Mouse (Mus musculus) CH12.LX (cell line): ENCODE measurements around the gene Pla2g16. TPM values are rescaled to one million over a fixed set of nuclear protein-coding genes. Genes with fewer than 3 reads are reported as not detected.

Source experiments
- DNase-seq: peaks from one replicate; pipeline ENCODE4 v3.0.0-alpha.2; 2013; ENCODE audit errors: extremely low read depth
- H3K27ac ChIP-seq: 2 replicates; pipeline ENCODE4 v1.5.1; 2012; ENCODE audit warnings: low read depth, mild to moderate bottlenecking, control low read depth, moderate library complexity; ENCODE audit not compliant: insufficient read depth
- H3K27me3 ChIP-seq: replicated peaks from 2 replicates; pipeline ENCODE3; 2012; ENCODE audit warnings: inconsistent platforms
- H3K36me3 ChIP-seq, 2 experiments: replicated peaks in 1 of 2; 2 replicates each; pipeline versions ENCODE3 to v1.6.1; 2012; ENCODE audit warnings: inconsistent platforms in 1 of 2, low read length in 1 of 2, mild to moderate bottlenecking in 1 of 2, mixed read lengths in 1 of 2, moderate library complexity in 1 of 2; ENCODE audit not compliant: control insufficient read depth in 1 of 2, insufficient read depth in 1 of 2
- H3K4me1 ChIP-seq, 2 experiments: 2 replicates each; pipeline ENCODE4 v1.6.1; 2012; ENCODE audit warnings: inconsistent platforms in 1 of 2, moderate library complexity in 1 of 2; ENCODE audit not compliant: insufficient read depth in 2 of 2, control insufficient read depth in 1 of 2
- H3K4me2 ChIP-seq: 2 replicates; pipeline ENCODE4 v1.6.1; 2012; ENCODE audit warnings: low read depth, mild to moderate bottlenecking, control low read depth; ENCODE audit not compliant: poor library complexity, insufficient read depth, severe bottlenecking
- H3K4me3 ChIP-seq, 3 experiments: fragments of 150-350 bp in 1 of 3; sonication (generic) in 1 of 3; replicated peaks in 1 of 3; 2 replicates each; pipeline versions ENCODE3 to v1.5.1; 2011 to 2012; ENCODE audit warnings: low read depth in 2 of 3, low read length in 2 of 3, mild to moderate bottlenecking in 2 of 3, moderate library complexity in 2 of 3, control low read depth in 1 of 3, improper control_type of control experiment in 1 of 3, inconsistent platforms in 1 of 3, mixed read lengths in 1 of 3; ENCODE audit not compliant: poor library complexity in 1 of 3
- H3K79me2 ChIP-seq: replicated peaks from 2 replicates; pipeline ENCODE4 v1.6.1; 2012; ENCODE audit warnings: mild to moderate bottlenecking, moderate library complexity; ENCODE audit not compliant: control insufficient read depth, poor library complexity, insufficient read depth, severe bottlenecking; ENCODE audit errors: extremely low read depth
- H3K9ac ChIP-seq: 2 replicates; pipeline ENCODE4 v1.6.1; 2012; ENCODE audit warnings: low read depth, mild to moderate bottlenecking, control low read depth, moderate library complexity; ENCODE audit not compliant: insufficient read depth
- H3K9me3 ChIP-seq: replicated peaks from 2 replicates; pipeline ENCODE3; 2012; ENCODE audit warnings: low read length, inconsistent platforms, mixed read lengths
- CTCF ChIP-seq, 2 experiments: IDR thresholded peaks in 1 of 2; conservative IDR thresholded peaks in 1 of 2; 2 replicates each; pipeline ENCODE4 v1.5.1; 2011 to 2012; ENCODE audit warnings: low read depth in 2 of 2, low read length in 2 of 2, improper control_type of control experiment in 1 of 2, inconsistent platforms in 1 of 2, mild to moderate bottlenecking in 1 of 2, moderate library complexity in 1 of 2
- E2F4 ChIP-seq: IDR thresholded peaks from 2 replicates; pipeline ENCODE4 v1.6.1; 2011; ENCODE audit warnings: low read depth, low read length, improper control_type of control experiment; ENCODE audit not compliant: insufficient replicate concordance
- GABPA ChIP-seq: IDR thresholded peaks from 2 replicates; pipeline ENCODE4 v1.6.1; 2012; ENCODE audit warnings: low read depth, low read length, improper control_type of control experiment, inconsistent platforms; ENCODE audit not compliant: insufficient replicate concordance
- IRF4 ChIP-seq: IDR thresholded peaks from 2 replicates; pipeline ENCODE4 v1.6.1; 2014; ENCODE audit warnings: low read depth, mild to moderate bottlenecking, inconsistent platforms, low read length, improper control_type of control experiment
- JUND ChIP-seq: conservative IDR thresholded peaks from 2 replicates; pipeline ENCODE4 v1.6.1; 2011; ENCODE audit warnings: low read depth, low read length, improper control_type of control experiment
- KAT2A ChIP-seq: IDR thresholded peaks from 2 replicates; pipeline ENCODE4 v1.6.1; 2012; ENCODE audit warnings: low read length, improper control_type of control experiment, inconsistent platforms; ENCODE audit not compliant: insufficient replicate concordance
- MAZ ChIP-seq: IDR thresholded peaks from 2 replicates; pipeline ENCODE4 v1.6.1; 2012; ENCODE audit warnings: low read depth, mild to moderate bottlenecking, inconsistent platforms, low read length, improper control_type of control experiment, moderate library complexity
- NELFE ChIP-seq: IDR thresholded peaks from 2 replicates; pipeline ENCODE4 v1.6.1; 2011; ENCODE audit warnings: low read depth, low read length, improper control_type of control experiment
- PAX5 ChIP-seq: IDR thresholded peaks from 2 replicates; pipeline ENCODE4 v1.6.1; 2012; ENCODE audit warnings: low read length, inconsistent platforms, mixed read lengths
- POLR2AphosphoS2 ChIP-seq: IDR thresholded peaks from 2 replicates; pipeline ENCODE4 v1.6.1; 2011; ENCODE audit warnings: low read depth, low read length, improper control_type of control experiment
- RAD21 ChIP-seq: IDR thresholded peaks from 2 replicates; pipeline ENCODE4 v1.6.1; 2011; ENCODE audit warnings: low read depth, mild to moderate bottlenecking, low read length, improper control_type of control experiment, moderate library complexity
- SIN3A ChIP-seq: IDR thresholded peaks from 2 replicates; pipeline ENCODE4 v1.6.1; 2012; ENCODE audit warnings: low read length, improper control_type of control experiment, inconsistent platforms
- TBP ChIP-seq: conservative IDR thresholded peaks from 2 replicates; pipeline ENCODE4 v1.6.1; 2011; ENCODE audit warnings: low read depth, low read length, improper control_type of control experiment
- TCF12 ChIP-seq: IDR thresholded peaks from 2 replicates; pipeline ENCODE4 v1.6.1; 2014; ENCODE audit warnings: low read depth, mild to moderate bottlenecking, inconsistent platforms, low read length, improper control_type of control experiment
- USF1 ChIP-seq: IDR thresholded peaks from 2 replicates; pipeline ENCODE4 v1.6.1; 2014; ENCODE audit warnings: low read depth, mild to moderate bottlenecking, inconsistent platforms, low read length, improper control_type of control experiment
- ZC3H11A ChIP-seq: IDR thresholded peaks from 2 replicates; pipeline ENCODE4 v1.6.1; 2012; ENCODE audit warnings: low read depth, mild to moderate bottlenecking, inconsistent platforms, low read length, improper control_type of control experiment
- ZKSCAN1 ChIP-seq: IDR thresholded peaks from 2 replicates; pipeline ENCODE4 v1.6.1; 2012; ENCODE audit warnings: low read depth, inconsistent platforms, low read length, improper control_type of control experiment, borderline replicate concordance
- ZMIZ1 ChIP-seq: IDR thresholded peaks from 2 replicates; pipeline ENCODE4 v1.6.1; 2012; ENCODE audit warnings: low read depth, mild to moderate bottlenecking, inconsistent platforms, low read length, improper control_type of control experiment
- ZNF384 ChIP-seq: IDR thresholded peaks from 2 replicates; pipeline ENCODE4 v1.6.1; 2012; ENCODE audit warnings: low read depth, low read length, improper control_type of control experiment, inconsistent platforms
- dilution Hi-C: fragments of 300-500 bp; cut with MboI; formaldehyde crosslinking; loops from 2 replicates; pipeline ENCODE4 v1.14.3; 2020; ENCODE audit warnings: low sequenced_read_pairs; ENCODE audit not compliant: extremely low pct_unique_long_range_greater_than_20kb, extremely low pct_ligation_motif_present
- in situ Hi-C: fragments of 300-500 bp; cut with MboI; formaldehyde crosslinking; loops from 3 replicates; pipeline ENCODE4 v1.14.3; 2019; ENCODE audit warnings: low sequenced_read_pairs, low pct_ligation_motif_present, low pct_unique_long_range_greater_than_20kb, mixed read lengths
- polyA plus RNA-seq: library from polyadenylated mRNA; unstranded; fragments of >175 nt; gene quantifications from 2 replicates; pipeline ENCODE4 v1.2.1, GENCODE M21; 2012; ENCODE audit warnings: low read depth; ENCODE audit not compliant: insufficient read length
- total RNA-seq, 2 experiments: library from RNA; depleted of rRNA; stranded (reverse); fragments of 300-350 nt in 1 of 2; fragments of >200 nt in 1 of 2; gene quantifications; 2 replicates each; pipeline ENCODE4 v1.2.3; 2012 to 2014

The Pla2g16 gene
- total and polyA plus RNA-seq, 3 experiments, result 15.4 to 28.2 (median 19.5) TPM

- Histone ChIP-seq H3K4me1 (no peaks in the 10 kb centered on the region), H3K4me2 (no peak overlapping the region)
- TF ChIP-seq USF1 (no peak), ZKSCAN1 (no peak), SIN3A (no peak), TCF12 (no peak), CTCF (conservative IDR thresholded peaks at IDR 0.05 in 1 of 2, IDR thresholded peaks at IDR 0.05 in 1 of 2; ENCODE audit: low read depth in 2 of 2, low read length in 2 of 2) (no peak), GABPA (no peak), RAD21 (no peak), KAT2A (no peak), ZC3H11A (no peak), E2F4 (no peak), TBP (no peak), POLR2AphosphoS2 (no peak)
- TF ChIP-seq, all 38 proteins: peak for 0
- dilution Hi-C loops, result no loop called here
- DNase-seq, result no peak
- H3K9ac ChIP-seq, result no peak overlapping the region
- H3K4me3 ChIP-seq, result no peak overlapping the region
- H3K27ac ChIP-seq, result no peak overlapping the region
- in situ Hi-C loops, result loop anchor here (5.0 kb wide), 1 partner anchor 63 kb away; no protein-coding TSS in a partner anchor
- H3K79me2 ChIP-seq, result no peaks in the 10 kb centered on the region
- peaks cover 14 to 50% of the 10 kb centered on the region in 2 experiments for H3K36me3 ChIP-seq
- H3K9me3 ChIP-seq, result no peaks in the 10 kb centered on the region
- no peaks in the 10 kb centered on the region for H3K27me3 ChIP-seq
Measured at GRCm38 (mm10) chr19:7533891-7534290, 23.4 kb upstream of the Pla2g16 start.

- Histone ChIP-seq H3K4me2 (no peak overlapping the region), H3K4me3 (no peak overlapping the region), H3K9me3 (no peaks in the 10 kb centered on the region), H3K9ac (no peak overlapping the region), H3K36me3 (no peaks in the 10 kb centered on the region), H3K79me2 (no peaks in the 10 kb centered on the region), H3K27ac (no peak overlapping the region), H3K27me3 (peaks cover 3% of the 10 kb centered on the region), H3K4me1 (no peaks in the 10 kb centered on the region)
- in situ Hi-C loops, result no loop called here
- no peak for DNase-seq
- dilution Hi-C loops, result no loop called here
- TF ChIP-seq USF1, result no peak
- TF ChIP-seq IRF4, result no peak
- TF ChIP-seq NELFE, result no peak
- TF ChIP-seq MAZ, result no peak
- TF ChIP-seq JUND, result no peak
- no peak for TF ChIP-seq PAX5
- no peak for TF ChIP-seq ZNF384
- TF ChIP-seq RAD21, result no peak
- no peak for TF ChIP-seq TCF12
- TF ChIP-seq ZMIZ1, result no peak
Measured at GRCm38 (mm10) chr19:7548924-7549323, 8.3 kb upstream of the Pla2g16 start.
